Mouse (Mus musculus) heart, postnatal 0 days (tissue): ENCODE data around the gene Ubtf. TPM values are rescaled to one million over a fixed set of nuclear protein-coding genes. Genes with fewer than 3 reads are reported as not detected.

Experiments
- ATAC-seq: fragments of 200-750 bp; cut with Nextera tagmentation; 2 replicates; pipeline ENCODE4 v1.8.0; 2017; ENCODE audit warnings: low read depth, moderate number of reproducible peaks, moderate library complexity; ENCODE audit not compliant: insufficient read depth
- DNase-seq: peaks from one replicate; pipeline ENCODE4 v3.0.0-alpha.2; 2016; ENCODE audit warnings: low spot score
- H3K27ac ChIP-seq: fragments of 300-500 bp; sonication (generic); 2 replicates; pipeline ENCODE4 v1.5.1; 2014; ENCODE audit warnings: low read depth, mild to moderate bottlenecking
- H3K27me3 ChIP-seq: fragments of 300-500 bp; sonication (generic); 2 replicates; pipeline ENCODE4 v1.6.1; 2014; ENCODE audit warnings: low read length, mixed read lengths; ENCODE audit not compliant: control insufficient read depth, insufficient read depth
- H3K36me3 ChIP-seq: fragments of 300-500 bp; sonication (generic); replicated peaks from 2 replicates; pipeline ENCODE4 v1.6.1; 2014; ENCODE audit warnings: low read length, mixed read lengths; ENCODE audit not compliant: control insufficient read depth, insufficient read depth
- H3K4me1 ChIP-seq: fragments of 300-500 bp; sonication (generic); 2 replicates; pipeline ENCODE4 v1.6.1; 2014; ENCODE audit warnings: antibody characterized with exemption; ENCODE audit not compliant: control insufficient read depth, insufficient read depth
- H3K4me2 ChIP-seq: fragments of 300-500 bp; sonication (generic); 2 replicates; pipeline ENCODE4 v1.6.1; 2014; ENCODE audit warnings: low read depth, mild to moderate bottlenecking, low read length, moderate library complexity
- H3K4me3 ChIP-seq: fragments of 300-500 bp; sonication (generic); 2 replicates; pipeline ENCODE4 v1.5.1; 2014; ENCODE audit warnings: low read depth, low read length
- H3K9ac ChIP-seq: fragments of 300-500 bp; sonication (generic); replicated peaks from 2 replicates; pipeline ENCODE4 v1.6.1; 2014; ENCODE audit warnings: low read depth, low read length, mixed read lengths
- H3K9me3 ChIP-seq: fragments of 300-500 bp; sonication (generic); replicated peaks from 2 replicates; pipeline ENCODE4 v1.6.1; 2016; ENCODE audit warnings: low read length; ENCODE audit not compliant: control insufficient read depth
- CTCF ChIP-seq: IDR thresholded peaks from 2 replicates; pipeline ENCODE4 v1.5.1; 2016; ENCODE audit warnings: antibody characterized with exemption, control low read depth, low read depth
- EP300 ChIP-seq: IDR thresholded peaks from 2 replicates; pipeline ENCODE4 v1.6.1; 2016; ENCODE audit warnings: antibody characterized with exemption, low read depth
- WGBS: fragments of 180-500 bp; shearing (Covaris S2); extraction: QIAGEN DNeasy Blood & Tissue Kit; methylation state at CpG from one replicate; pipeline ENCODE4 v1.1.7; 2014; 5-methylcytosine and 5-hydroxymethylcytosine counted together
- polyA plus RNA-seq: library from polyadenylated mRNA; unstranded; fragments of >200 nt; fragmentation: Nextera tagmentation; extraction: Ambion mirVana; gene quantifications from 2 replicates; pipeline ENCODE4 v1.2.1, GENCODE M21; 2015
- total RNA-seq: library from RNA; depleted of rRNA; stranded (reverse); fragments of >200 nt; gene quantifications from 2 replicates; pipeline ENCODE4 v1.2.3, GENCODE M21; 2014; ENCODE audit warnings: low replicate concordance; rRNA removed

Ubtf gene
- total and polyA plus RNA-seq, 2 experiments from 2014 or later: 34.5 to 42.5 TPM

GRCm38 (mm10) chr11:102258095-102258494 is 61.4 kb downstream of the Ubtf start:
- H3K9ac ChIP-seq: no peak overlapping the region
- WGBS: 75% methylated on average over 6 of the region's 6 CpGs
- no peaks in the 10 kb centered on the region for H3K9me3 ChIP-seq
- DNase-seq (no peak), ATAC-seq (no peak)
- no peaks in the 10 kb centered on the region for H3K27me3 ChIP-seq
- H3K4me3 ChIP-seq: no peak overlapping the region
- no peak overlapping the region for H3K4me2 ChIP-seq
- H3K27ac ChIP-seq: no peak overlapping the region
- no peak for TF ChIP-seq CTCF
- TF ChIP-seq EP300: no peak
- peaks cover 7% of the 10 kb centered on the region for H3K4me1 ChIP-seq
- peaks cover 28% of the 10 kb centered on the region for H3K36me3 ChIP-seq

DNA sequence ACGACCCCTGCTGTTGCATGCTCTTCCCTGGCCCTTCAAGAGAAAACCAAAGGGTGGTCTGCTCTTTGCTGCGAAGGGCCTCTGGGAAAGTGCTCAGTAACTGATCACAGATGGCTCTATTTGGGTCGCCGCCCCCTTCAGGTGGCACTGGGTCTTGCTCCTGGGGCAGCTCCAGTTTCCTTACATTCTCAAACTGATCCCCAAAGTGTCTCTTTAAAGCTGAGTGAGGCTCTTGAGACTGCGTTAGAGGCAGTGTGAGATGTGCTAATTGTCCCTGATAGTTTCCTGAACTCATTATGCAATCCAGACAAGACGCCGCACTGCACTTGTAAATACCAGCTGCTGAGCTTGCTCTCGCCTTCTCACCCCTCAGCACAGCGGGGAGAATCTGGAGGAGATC is 62.0 kb downstream of the Ubtf start:
- Histone ChIP-seq H3K36me3 (peaks cover 28% of the 10 kb centered on the region), H3K4me1 (peaks cover 7% of the 10 kb centered on the region), H3K27me3 (no peaks in the 10 kb centered on the region), H3K9me3 (no peaks in the 10 kb centered on the region), H3K4me3 (no peak overlapping the region), H3K9ac (no peak overlapping the region), H3K4me2 (no peak overlapping the region), H3K27ac (no peak overlapping the region)
- 57% methylated on average over 8 of the region's 9 CpGs for WGBS
- TF ChIP-seq CTCF: peak; percentile 43
- TF ChIP-seq EP300: no peak
- no peak for DNase-seq
- no peak for ATAC-seq

Other genes starting within 250 kb of the Ubtf start
- 6.0 and 12.1 TPM in 2 replicates for gene Mpp2, start 231.2 kb downstream of the Ubtf start, total RNA-seq
- 2.1 and 2.3 TPM in 2 replicates for gene Mpp2, start 231.2 kb downstream of the Ubtf start, polyA plus RNA-seq
- gene Ppy, start 218.4 kb downstream of the Ubtf start, total RNA-seq: not detected in 2 replicates
- gene Ppy, start 218.4 kb downstream of the Ubtf start, polyA plus RNA-seq: not detected in 2 replicates
- gene Pyy, start 211.9 kb downstream of the Ubtf start, total RNA-seq: not detected in 2 replicates
- gene Pyy, start 211.9 kb downstream of the Ubtf start, polyA plus RNA-seq: not detected in 2 replicates
- not detected in 2 replicates for gene Nags, start 174.2 kb downstream of the Ubtf start, total RNA-seq
- gene Nags, start 174.2 kb downstream of the Ubtf start, polyA plus RNA-seq: not detected in 2 replicates
- gene Tmem101, start 163.3 kb downstream of the Ubtf start, total RNA-seq: 28.7 and 45.8 TPM in 2 replicates
- 21.9 and 23.4 TPM in 2 replicates for gene Tmem101, start 163.3 kb downstream of the Ubtf start, polyA plus RNA-seq
- 36.0 and 41.4 TPM in 2 replicates for gene Lsm12, start 134.4 kb downstream of the Ubtf start, total RNA-seq
- 90.1 and 92.7 TPM in 2 replicates for gene Lsm12, start 134.4 kb downstream of the Ubtf start, polyA plus RNA-seq
- 47.9 and 55.5 TPM in 2 replicates for gene G6pc3, start 130.1 kb downstream of the Ubtf start, total RNA-seq
- 18.7 and 20.0 TPM in 2 replicates for gene G6pc3, start 130.1 kb downstream of the Ubtf start, polyA plus RNA-seq
- gene Hdac5, start 89.6 kb downstream of the Ubtf start, total RNA-seq: 194 and 287 TPM in 2 replicates
- gene Hdac5, start 89.6 kb downstream of the Ubtf start, polyA plus RNA-seq: 51.4 and 67.2 TPM in 2 replicates
- 3.9 and 5.6 TPM in 2 replicates for gene BC030867, start 70.9 kb downstream of the Ubtf start, total RNA-seq
- gene BC030867, start 70.9 kb downstream of the Ubtf start, polyA plus RNA-seq: 2.2 and 2.9 TPM in 2 replicates
- gene Asb16, start 51.0 kb downstream of the Ubtf start, total RNA-seq: 0.99 and 1.2 TPM in 2 replicates
- 0.07 TPM in 2 replicates for gene Asb16, start 51.0 kb downstream of the Ubtf start, polyA plus RNA-seq
- 57.4 and 61.7 TPM in 2 replicates for gene Tmub2, start 34.8 kb downstream of the Ubtf start, total RNA-seq
- 29.8 and 30.1 TPM in 2 replicates for gene Tmub2, start 34.8 kb downstream of the Ubtf start, polyA plus RNA-seq
- gene Atxn7l3, start 23.1 kb downstream of the Ubtf start, total RNA-seq: 32.5 and 36.2 TPM in 2 replicates
- gene Atxn7l3, start 23.1 kb downstream of the Ubtf start, polyA plus RNA-seq: 5.2 and 5.4 TPM in 2 replicates
- gene Slc4a1, start 46.5 kb upstream of the Ubtf start, total RNA-seq: 1.9 and 7.5 TPM in 2 replicates
- 1.3 and 3.1 TPM in 2 replicates for gene Slc4a1, start 46.5 kb upstream of the Ubtf start, polyA plus RNA-seq
- 12.5 TPM in 1 of 2 replicates, not detected in the other for gene Rundc3a, start 73.7 kb upstream of the Ubtf start, total RNA-seq
- 0.74 and 0.92 TPM in 2 replicates for gene Rundc3a, start 73.7 kb upstream of the Ubtf start, polyA plus RNA-seq
- gene Slc25a39, start 88.2 kb upstream of the Ubtf start, total RNA-seq: 281 and 322 TPM in 2 replicates
- gene Slc25a39, start 88.2 kb upstream of the Ubtf start, polyA plus RNA-seq: 267 and 269 TPM in 2 replicates
- gene Grn, start 110.6 kb upstream of the Ubtf start, total RNA-seq: 134 and 162 TPM in 2 replicates
- 174 and 176 TPM in 2 replicates for gene Grn, start 110.6 kb upstream of the Ubtf start, polyA plus RNA-seq
- gene Fam171a2, start 127.9 kb upstream of the Ubtf start, total RNA-seq: 40.8 and 58.6 TPM in 2 replicates
- 1.7 and 1.8 TPM in 2 replicates for gene Fam171a2, start 127.9 kb upstream of the Ubtf start, polyA plus RNA-seq
- 4.3 and 4.8 TPM in 2 replicates for gene Itga2b, start 150.4 kb upstream of the Ubtf start, total RNA-seq
- 5.4 and 5.6 TPM in 2 replicates for gene Itga2b, start 150.4 kb upstream of the Ubtf start, polyA plus RNA-seq
- gene Gpatch8, start 236.7 kb upstream of the Ubtf start, total RNA-seq: 13.5 and 40.8 TPM in 2 replicates
- 23.2 and 25.8 TPM in 2 replicates for gene Gpatch8, start 236.7 kb upstream of the Ubtf start, polyA plus RNA-seq